Mouse (Mus musculus) urinary bladder, adult 18-20 months (tissue): ENCODE results near the gene BC004004.

ENCODE experiments used
- DNase-seq, 2 experiments: peaks; one replicate each; pipeline ENCODE4 v3.0.0; 2022; ENCODE audit warnings: low spot score in 2 of 2, mixed read lengths in 2 of 2

Gene BC004004

GRCm38 (mm10) chr17:29322603-29322962 lies 54.0 kb downstream of the BC004004 start:
- DNase-seq: no peak

GRCm38 (mm10) chr17:29323625-29324024 lies 55.0 kb downstream of the BC004004 start:
- no peak for DNase-seq

GRCm38 (mm10) chr17:29325831-29326230 lies 57.2 kb downstream of the BC004004 start:
- DNase-seq: no peak

- DNase-seq: no peak
These were observed 58.2 kb downstream of the BC004004 start for GRCm38 (mm10) chr17:29326531-29327529.

- DNase-seq: no peak
These were observed 59.1 kb downstream of the BC004004 start for GRCm38 (mm10) chr17:29327691-29328090.

GRCm38 (mm10) chr17:29330221-29330620 lies 61.6 kb downstream of the BC004004 start:
- no peak for DNase-seq

GRCm38 (mm10) chr17:29330671-29331410 lies 62.3 kb downstream of the BC004004 start:
- no peak for DNase-seq

GRCm38 (mm10) chr17:29332186-29332685 lies 63.6 kb downstream of the BC004004 start:
- DNase-seq: no peak

- no peak for DNase-seq
These were observed 67.8 kb downstream of the BC004004 start for GRCm38 (mm10) chr17:29336266-29336990.

GRCm38 (mm10) chr17:29337979-29338823 lies 69.6 kb downstream of the BC004004 start:
- no peak for DNase-seq

- DNase-seq: no peak
These were observed 70.7 kb downstream of the BC004004 start for GRCm38 (mm10) chr17:29339170-29339768.

GRCm38 (mm10) chr17:29340406-29341261 lies 72.0 kb downstream of the BC004004 start:
- DNase-seq: peak in 1 of 2 experiments; percentile 47

GRCm38 (mm10) chr17:29341591-29342003 lies 73.0 kb downstream of the BC004004 start:
- no peak for DNase-seq

GRCm38 (mm10) chr17:29342010-29342910 lies 73.7 kb downstream of the BC004004 start:
- DNase-seq: no peak

GRCm38 (mm10) chr17:29343241-29343640 lies 74.7 kb downstream of the BC004004 start:
- no peak for DNase-seq

GRCm38 (mm10) chr17:29345272-29345671 lies 76.7 kb downstream of the BC004004 start:
- DNase-seq: no peak

- no peak for DNase-seq
These were observed 78.0 kb downstream of the BC004004 start for GRCm38 (mm10) chr17:29346496-29347125.

- DNase-seq: no peak
These were observed 78.6 kb downstream of the BC004004 start for GRCm38 (mm10) chr17:29347126-29347644.
